Mouse (Mus musculus): ENCODE data around the gene Sgta. TPM values are rescaled to one million over a fixed set of nuclear protein-coding genes. Genes with fewer than 3 reads are reported as not detected.

Sgta gene
- polyA plus RNA-seq, 1 experiment from 2014 or later: 171 TPM

- Histone ChIP-seq H3K27me3 (replicated peaks; ENCODE audit: control insufficient read depth, insufficient read depth, low read length) (peaks cover 38% of the 10 kb centered on the region), H3K4me3 (ENCODE audit: low read depth, low read length) (no peak overlapping the region), H3K36me3 (ENCODE audit: control insufficient read depth, insufficient read depth, low read length) (peaks cover 14% of the 10 kb centered on the region), H3K4me2 (ENCODE audit: low read length) (no peak overlapping the region), H3K9ac (ENCODE audit: low read length) (no peak overlapping the region), H3K27ac (ENCODE audit: low read depth) (no peak overlapping the region), H3K4me1 (replicated peaks; ENCODE audit: control insufficient read depth, insufficient read depth, low read length) (0 out of 2 replicates have a peak, but pooled peaks cover 2% of the 10 kb centered on the region), H3K9me3 (ENCODE audit: control insufficient read depth, low read length) (no peaks in the 10 kb centered on the region)
- DNase-seq (ENCODE audit: low spot score) (no peak), ATAC-seq (replicated peaks; ENCODE audit: low FRiP score, low TSS enrichment, low read depth) (no peak)
- WGBS: 62% methylated on average over 4 of the region's 4 CpGs
Observed at GRCm38 (mm10) chr10:81027331-81027730, 32.6 kb downstream of the Sgta start.

GRCm38 (mm10) chr10:81026857-81027256 lies 33.1 kb downstream of the Sgta start:
- H3K4me1 ChIP-seq (replicated peaks; ENCODE audit: control insufficient read depth, insufficient read depth, low read length): 0 out of 2 replicates have a peak, but pooled peaks cover 2% of the 10 kb centered on the region
- no peaks in the 10 kb centered on the region for H3K9me3 ChIP-seq (ENCODE audit: control insufficient read depth, low read length)
- H3K27me3 ChIP-seq (replicated peaks; ENCODE audit: control insufficient read depth, insufficient read depth, low read length): peaks cover 42% of the 10 kb centered on the region
- H3K9ac ChIP-seq (ENCODE audit: low read length): no peak overlapping the region
- DNase-seq (ENCODE audit: low spot score): no peak
- H3K27ac ChIP-seq (ENCODE audit: low read depth): no peak overlapping the region
- ATAC-seq (replicated peaks; ENCODE audit: low FRiP score, low TSS enrichment, low read depth): no peak
- no peak overlapping the region for H3K4me2 ChIP-seq (ENCODE audit: low read length)
- 93% methylated on average over 5 of the region's 5 CpGs for WGBS
- H3K4me3 ChIP-seq (ENCODE audit: low read depth, low read length): no peak overlapping the region
- H3K36me3 ChIP-seq (ENCODE audit: control insufficient read depth, insufficient read depth, low read length): peaks cover 14% of the 10 kb centered on the region

GRCm38 (mm10) chr10:81025639-81026275 lies 34.2 kb downstream of the Sgta start, which contains the start of gene Diras1:
Gene Diras1 (minus strand): TSS chr10:81025662.
- Histone ChIP-seq H3K27ac (ENCODE audit: low read depth) (no peak within 1 kb of the TSS), H3K4me1 (replicated peaks; ENCODE audit: control insufficient read depth, insufficient read depth, low read length) (0 out of 2 replicates have a peak, but pooled peaks cover 2% of the 10 kb centered on the region), H3K4me3 (ENCODE audit: low read depth, low read length) (peak within 1 kb of the TSS; percentile 20; the same call in 1 of the 2 replicates), H3K27me3 (replicated peaks; ENCODE audit: control insufficient read depth, insufficient read depth, low read length) (peaks cover 47% of the 10 kb centered on the region), H3K9ac (ENCODE audit: low read length) (no peak within 1 kb of the TSS), H3K36me3 (ENCODE audit: control insufficient read depth, insufficient read depth, low read length) (peaks cover 9% of the 10 kb centered on the region), H3K9me3 (ENCODE audit: control insufficient read depth, low read length) (no peaks in the 10 kb centered on the region), H3K4me2 (ENCODE audit: low read length) (peak within 1 kb of the TSS; percentile 47)
- no peak for ATAC-seq (replicated peaks; ENCODE audit: low FRiP score, low TSS enrichment, low read depth)
- WGBS: 48% methylated on average over 12 of the region's 12 CpGs
- no peak for DNase-seq (ENCODE audit: low spot score)

GRCm38 (mm10) chr10:81025047-81025621 lies 34.8 kb downstream of the Sgta start:
- 0 out of 2 replicates have a peak, but pooled peaks cover 2% of the 10 kb centered on the region for H3K4me1 ChIP-seq (replicated peaks; ENCODE audit: control insufficient read depth, insufficient read depth, low read length)
- H3K9me3 ChIP-seq (ENCODE audit: control insufficient read depth, low read length): no peaks in the 10 kb centered on the region
- peak; percentile 41; the same call in 1 of the 2 replicates for ATAC-seq (replicated peaks; ENCODE audit: low FRiP score, low TSS enrichment, low read depth)
- H3K4me3 ChIP-seq (ENCODE audit: low read depth, low read length): peak overlapping the region; percentile 20; the same call in 1 of the 2 replicates
- peak overlapping the region; percentile 47 for H3K4me2 ChIP-seq (ENCODE audit: low read length)
- WGBS: 3% methylated on average over 22 of the region's 43 CpGs
- no peak overlapping the region for H3K9ac ChIP-seq (ENCODE audit: low read length)
- peak; percentile 65 for DNase-seq (ENCODE audit: low spot score)
- no peak overlapping the region for H3K27ac ChIP-seq (ENCODE audit: low read depth)
- peaks cover 47% of the 10 kb centered on the region for H3K27me3 ChIP-seq (replicated peaks; ENCODE audit: control insufficient read depth, insufficient read depth, low read length)
- peaks cover 4% of the 10 kb centered on the region for H3K36me3 ChIP-seq (ENCODE audit: control insufficient read depth, insufficient read depth, low read length)

GRCm38 (mm10) chr10:81024346-81024937 lies 35.5 kb downstream of the Sgta start:
- Histone ChIP-seq H3K9ac (ENCODE audit: low read length) (no peak overlapping the region), H3K4me3 (ENCODE audit: low read depth, low read length) (no peak overlapping the region), H3K4me1 (replicated peaks; ENCODE audit: control insufficient read depth, insufficient read depth, low read length) (0 out of 2 replicates have a peak, but pooled peaks cover 2% of the 10 kb centered on the region), H3K27me3 (replicated peaks; ENCODE audit: control insufficient read depth, insufficient read depth, low read length) (peaks cover 47% of the 10 kb centered on the region), H3K4me2 (ENCODE audit: low read length) (no peak overlapping the region; the same call in 1 of the 2 replicates), H3K9me3 (ENCODE audit: control insufficient read depth, low read length) (no peaks in the 10 kb centered on the region), H3K27ac (ENCODE audit: low read depth) (no peak overlapping the region), H3K36me3 (ENCODE audit: control insufficient read depth, insufficient read depth, low read length) (no peaks in the 10 kb centered on the region)
- ATAC-seq (replicated peaks; ENCODE audit: low FRiP score, low TSS enrichment, low read depth): no peak
- 75% methylated on average over 5 of the region's 5 CpGs for WGBS
- no peak for DNase-seq (ENCODE audit: low spot score)

GRCm38 (mm10) chr10:81022744-81023143 lies 37.2 kb downstream of the Sgta start:
- 66% methylated on average over 8 of the region's 8 CpGs for WGBS
- no peak for ATAC-seq (replicated peaks; ENCODE audit: low FRiP score, low TSS enrichment, low read depth)
- H3K27me3 ChIP-seq (replicated peaks; ENCODE audit: control insufficient read depth, insufficient read depth, low read length): peaks cover 47% of the 10 kb centered on the region

GRCm38 (mm10) chr10:81021547-81022110 lies 38.4 kb downstream of the Sgta start:
- H3K4me1 ChIP-seq (replicated peaks; ENCODE audit: control insufficient read depth, insufficient read depth, low read length): 0 out of 2 replicates have a peak, but pooled peaks cover 2% of the 10 kb centered on the region
- H3K9me3 ChIP-seq (ENCODE audit: control insufficient read depth, low read length): no peaks in the 10 kb centered on the region
- no peak overlapping the region for H3K4me2 ChIP-seq (ENCODE audit: low read length)
- WGBS: 15% methylated on average over 23 of the region's 26 CpGs
- H3K27me3 ChIP-seq (replicated peaks; ENCODE audit: control insufficient read depth, insufficient read depth, low read length): peaks cover 47% of the 10 kb centered on the region
- no peak overlapping the region for H3K27ac ChIP-seq (ENCODE audit: low read depth)
- peak overlapping the region; percentile 6; the same call in 1 of the 2 replicates for H3K4me3 ChIP-seq (ENCODE audit: low read depth, low read length)
- H3K36me3 ChIP-seq (ENCODE audit: control insufficient read depth, insufficient read depth, low read length): no peaks in the 10 kb centered on the region
- ATAC-seq (replicated peaks; ENCODE audit: low FRiP score, low TSS enrichment, low read depth) (no peak), DNase-seq (ENCODE audit: low spot score) (no peak)
- no peak overlapping the region for H3K9ac ChIP-seq (ENCODE audit: low read length)

More at GRCm38 (mm10) chr10:81022744-81023143, 37.2 kb downstream of the Sgta start:
- no peaks in the 10 kb centered on the region for H3K36me3 ChIP-seq (ENCODE audit: control insufficient read depth, insufficient read depth, low read length)
- 0 out of 2 replicates have a peak, but pooled peaks cover 2% of the 10 kb centered on the region for H3K4me1 ChIP-seq (replicated peaks; ENCODE audit: control insufficient read depth, insufficient read depth, low read length)
- no peak overlapping the region for H3K4me3 ChIP-seq (ENCODE audit: low read depth, low read length)
- H3K4me2 ChIP-seq (ENCODE audit: low read length): no peak overlapping the region
- no peak overlapping the region for H3K9ac ChIP-seq (ENCODE audit: low read length)
- H3K9me3 ChIP-seq (ENCODE audit: control insufficient read depth, low read length): no peaks in the 10 kb centered on the region
- no peak overlapping the region for H3K27ac ChIP-seq (ENCODE audit: low read depth)
- DNase-seq (ENCODE audit: low spot score): no peak

- Histone ChIP-seq H3K27me3 (replicated peaks; ENCODE audit: control insufficient read depth, insufficient read depth, low read length) (peaks cover 33% of the 10 kb centered on the region), H3K4me3 (ENCODE audit: low read depth, low read length) (no peak overlapping the region), H3K4me1 (replicated peaks; ENCODE audit: control insufficient read depth, insufficient read depth, low read length) (0 out of 2 replicates have a peak, but pooled peaks cover 4% of the 10 kb centered on the region), H3K9me3 (ENCODE audit: control insufficient read depth, low read length) (no peaks in the 10 kb centered on the region), H3K9ac (ENCODE audit: low read length) (no peak overlapping the region), H3K4me2 (ENCODE audit: low read length) (no peak overlapping the region), H3K36me3 (ENCODE audit: control insufficient read depth, insufficient read depth, low read length) (no peaks in the 10 kb centered on the region), H3K27ac (ENCODE audit: low read depth) (no peak overlapping the region)
- no peak for ATAC-seq (replicated peaks; ENCODE audit: low FRiP score, low TSS enrichment, low read depth)
- WGBS: 53% methylated on average over 2 of the region's 2 CpGs
- no peak for DNase-seq (ENCODE audit: low spot score)
Observed at GRCm38 (mm10) chr10:81020207-81020606, 39.8 kb downstream of the Sgta start.

All from intestine, embryonic 14.5 days (tissue).